Mouse (Mus musculus) liver, embryonic 14.5 days (tissue): ENCODE data around the gene Gm6034.

Experiments used
- CTCF ChIP-seq: IDR thresholded peaks from 2 replicates; pipeline ENCODE4 v1.5.1; 2016; ENCODE audit warnings: antibody characterized with exemption, low read depth, control low read depth
- EP300 ChIP-seq: IDR thresholded peaks from 2 replicates; pipeline ENCODE4 v1.6.1; 2016; ENCODE audit warnings: antibody characterized with exemption, low read depth

- TF ChIP-seq CTCF (no peak), EP300 (no peak)
Observed at GRCm38 (mm10) chr17:36027663-36028062, 15.1 kb upstream of the Gm6034 start.
